Mouse (Mus musculus) gastrocnemius, adult 2 months (tissue): ENCODE results near the gene Gm14403. TPM values are rescaled to one million over a fixed set of nuclear protein-coding genes. Genes with fewer than 3 reads are reported as not detected.
"Not testable (repeated sequence)": the region's sequence is repeated elsewhere in the genome, so short reads cannot be mapped to it uniquely, and the experiment has no call there.

Experiments
- DNase-seq: peaks from one replicate; pipeline ENCODE4 v3.0.0; 2022
- H3K27ac ChIP-seq: fragments of 200-600 bp; 2 replicates; pipeline ENCODE4 v1.8.1; 2022; ENCODE audit warnings: mild to moderate bottlenecking
- H3K4me3 ChIP-seq: fragments of 200-600 bp; 2 replicates; pipeline ENCODE4 v1.8.1; 2022; ENCODE audit warnings: mild to moderate bottlenecking, moderate library complexity
- CTCF ChIP-seq: fragments of 200-600 bp; IDR thresholded peaks from 2 replicates; pipeline ENCODE4 v1.8.1; 2022; ENCODE audit warnings: antibody characterized with exemption, mild to moderate bottlenecking, moderate library complexity
- intact Hi-C: fragments of 180-260 bp; cut with DNase I; formaldehyde crosslinking; loops from one replicate; pipeline ENCODE4 v1.15.1; 2025
- total RNA-seq, 2 experiments: library from RNA; stranded (reverse); gene quantifications; 2 replicates each; pipeline ENCODE4 v1.2.3; 2021

Gene Gm14403
- total RNA-seq, 2 experiments from 2014 or later: 27.6 to 42.9 TPM

DNA sequence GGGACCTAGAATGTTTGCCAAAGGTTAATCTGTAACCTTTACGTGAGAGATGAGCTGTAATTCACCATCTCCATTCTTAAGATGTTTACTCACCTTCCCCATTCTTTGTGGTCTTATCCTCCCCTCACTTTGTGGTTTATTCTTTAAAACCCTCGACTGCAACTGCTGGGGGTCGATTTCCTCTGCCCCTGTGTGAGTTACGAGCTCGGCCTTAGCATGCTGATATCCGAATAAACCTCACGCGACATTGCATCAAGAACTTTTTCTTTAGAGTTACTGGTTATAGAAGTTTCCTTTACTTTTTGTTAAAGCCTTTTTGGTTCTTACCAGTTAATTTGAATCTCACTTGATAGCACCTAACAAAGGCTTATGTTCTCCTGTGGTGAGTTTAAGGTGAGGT is 22.0 kb downstream of the Gm14403 start:
- Histone ChIP-seq H3K27ac (no peak overlapping the region), H3K4me3 (no peak overlapping the region)
- TF ChIP-seq CTCF: no peak
- intact Hi-C loops: no loop called here
- DNase-seq: no peak

DNA sequence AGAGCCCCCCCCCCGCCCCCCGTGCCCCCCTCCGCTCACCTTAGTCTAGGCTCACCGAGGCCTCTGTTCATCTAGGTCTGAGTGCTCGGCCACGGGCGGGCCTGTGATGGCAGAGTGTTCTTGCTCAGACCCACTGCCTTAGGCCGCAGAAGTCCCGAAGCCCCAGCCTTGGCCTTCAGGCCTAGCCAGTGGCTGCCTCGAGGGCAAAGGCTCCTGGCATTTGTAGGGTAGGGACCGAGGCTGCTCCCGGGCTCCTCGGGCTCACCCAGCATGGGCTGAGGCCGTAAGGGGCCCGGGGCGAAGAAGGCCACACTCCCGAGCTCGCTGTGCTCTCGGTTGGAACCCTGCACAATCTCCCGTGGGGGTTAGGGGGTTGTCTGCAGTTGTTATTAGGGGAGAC is 25.0 kb downstream of the Gm14403 start:
- TF ChIP-seq CTCF: no peak
- Histone ChIP-seq H3K4me3 (no peak overlapping the region), H3K27ac (no peak overlapping the region)
- DNase-seq: peak; percentile 29
- intact Hi-C loops: no loop called here

DNA sequence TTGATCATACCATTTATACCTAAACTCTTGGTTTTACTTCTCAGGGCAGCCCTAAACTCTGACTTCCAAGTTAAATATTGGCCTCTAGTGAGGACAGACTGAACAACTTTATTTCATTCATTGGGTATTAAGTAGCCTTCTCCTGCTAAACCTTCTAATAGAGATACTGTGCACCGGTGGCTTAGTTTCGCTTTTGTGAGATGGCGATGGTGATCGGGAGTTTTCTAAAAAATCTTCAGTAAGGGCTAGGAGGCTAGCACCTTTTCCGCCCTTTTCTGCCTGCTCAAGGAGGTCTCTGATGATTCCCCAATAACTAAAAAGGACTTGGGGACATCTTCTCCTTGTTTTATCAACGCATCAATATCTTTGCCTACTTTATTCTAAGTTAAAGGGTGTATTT is 25.7 kb downstream of the Gm14403 start:
- intact Hi-C loops, DNase-seq, H3K4me3 ChIP-seq, H3K27ac ChIP-seq: not testable (repeated sequence)

DNA sequence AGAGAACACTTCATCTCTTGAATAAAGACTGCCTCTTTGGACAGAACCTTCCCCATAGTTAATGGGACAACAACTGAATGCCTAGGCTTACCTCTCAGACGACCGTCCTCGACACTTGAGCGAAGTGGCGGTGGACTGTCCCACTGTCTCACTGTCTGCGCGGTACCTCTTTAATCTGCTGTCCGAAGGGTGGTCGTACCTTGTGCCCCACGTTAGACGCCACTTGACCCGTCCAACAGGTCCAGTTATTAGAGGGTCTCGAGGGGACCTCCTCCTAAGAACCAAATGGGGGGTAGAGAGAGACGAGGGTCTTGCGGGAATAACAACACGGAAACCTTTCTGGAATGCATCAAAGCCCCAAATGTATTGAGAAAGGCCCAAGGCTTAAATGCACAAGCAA is 26.2 kb downstream of the Gm14403 start:
- H3K4me3 ChIP-seq, intact Hi-C loops, DNase-seq, H3K27ac ChIP-seq: not testable (repeated sequence)

DNA sequence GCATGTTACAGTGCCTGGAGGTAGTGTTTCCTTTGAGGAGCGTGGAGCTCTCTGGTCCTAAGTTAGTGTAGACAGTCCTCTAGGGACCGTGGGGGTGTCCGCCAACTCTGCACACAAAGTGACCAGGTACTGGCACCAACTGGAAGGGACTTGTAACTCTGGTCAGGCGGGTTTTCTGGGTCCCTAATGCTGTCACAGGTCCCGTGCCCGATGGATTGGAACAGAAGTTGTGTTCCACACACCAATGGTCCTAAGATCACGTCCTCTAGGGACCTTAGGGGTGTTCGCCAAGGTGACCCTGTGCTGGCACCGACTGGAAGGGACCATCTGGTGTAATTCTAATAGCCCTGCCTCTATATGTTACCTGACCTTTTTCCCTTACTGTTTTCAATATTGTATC is 37.9 kb downstream of the Gm14403 start:
- intact Hi-C loops: loop anchor here (5.0 kb wide), 1 partner anchor 309 kb away; no protein-coding TSS in a partner anchor
- Histone ChIP-seq H3K27ac (no peak overlapping the region), H3K4me3 (no peak overlapping the region)
- TF ChIP-seq CTCF: no peak
- peak; percentile 16 for DNase-seq

DNA sequence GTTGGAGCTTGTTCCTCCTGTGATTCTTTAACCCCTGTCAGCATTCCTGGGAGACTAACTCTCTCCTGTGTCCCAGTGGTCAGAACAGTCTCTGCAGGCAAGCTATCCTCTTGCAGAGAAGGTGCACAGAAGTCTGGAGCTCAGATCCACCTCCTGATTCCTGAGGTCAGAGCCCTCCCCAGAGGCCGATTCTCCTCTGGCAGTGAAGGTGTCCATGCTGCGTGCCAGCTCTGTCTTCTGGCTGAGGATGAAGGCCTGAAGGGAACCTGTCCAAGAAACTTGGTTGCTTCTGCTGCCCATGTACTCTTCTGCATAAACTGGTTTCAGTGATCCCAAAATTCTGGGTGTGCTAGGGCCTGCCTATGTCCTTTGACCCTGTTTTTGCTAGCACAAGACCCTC is 39.1 kb downstream of the Gm14403 start:
- peak; percentile 15 for DNase-seq
- H3K4me3 ChIP-seq, H3K27ac ChIP-seq: not testable (repeated sequence)
- intact Hi-C loops: loop anchor here (5.0 kb wide), 1 partner anchor 310 kb away; no protein-coding TSS in a partner anchor

DNA sequence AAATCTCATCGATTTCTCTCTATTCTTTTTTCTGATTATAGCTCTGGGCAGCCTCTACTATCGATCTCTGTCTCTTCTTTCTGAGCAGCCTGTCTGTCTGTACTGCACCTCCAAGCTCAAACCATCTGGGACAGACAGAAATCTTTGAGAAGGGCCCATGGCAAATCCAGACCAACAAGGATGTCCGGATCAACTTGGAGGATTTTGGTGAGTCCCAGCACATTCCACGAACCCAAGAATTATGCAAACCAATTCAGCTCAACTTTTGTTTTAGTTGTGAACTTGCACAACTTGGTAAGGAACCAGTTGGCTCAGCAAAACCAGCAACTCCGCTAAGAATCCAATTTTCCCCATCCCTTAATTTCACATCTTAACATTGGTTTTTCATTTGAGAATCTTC is 39.7 kb downstream of the Gm14403 start:
- intact Hi-C loops: loop anchor here (5.0 kb wide), 1 partner anchor 310 kb away; no protein-coding TSS in a partner anchor
- not testable (repeated sequence) for H3K4me3 ChIP-seq, DNase-seq, H3K27ac ChIP-seq

DNA sequence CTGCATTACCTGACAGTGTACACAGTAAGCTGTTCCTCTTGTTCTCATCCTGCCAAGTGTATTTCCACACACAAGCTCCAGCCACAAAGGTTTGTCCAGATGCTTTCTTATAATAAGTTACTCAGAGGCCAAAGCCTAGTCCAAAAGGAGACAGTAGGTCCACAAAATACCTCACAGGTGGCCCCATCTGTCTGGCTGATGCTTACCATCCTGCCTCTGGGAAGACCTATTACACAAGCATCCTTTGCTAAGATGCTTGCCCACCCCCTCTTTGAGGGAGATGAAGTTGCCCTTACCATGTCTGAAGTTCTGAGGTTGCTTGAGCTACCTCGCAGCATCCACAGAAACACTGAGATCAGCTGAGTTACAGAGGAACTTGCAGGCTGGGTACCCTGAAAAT is 57.2 kb downstream of the Gm14403 start:
- intact Hi-C loops, H3K27ac ChIP-seq, H3K4me3 ChIP-seq, DNase-seq: not testable (repeated sequence)

Other genes with a start within 250 kb of the Gm14403 start
- 1 to 10 TPM in 1 of 2 experiments, under 1 TPM in 1; 0.67 to 1.2 TPM for gene Gm14409, start 231.2 kb upstream of the Gm14403 start, total RNA-seq
- 1 to 10 TPM; 1.3 to 1.6 TPM for gene Gm14412, start 173.9 kb upstream of the Gm14403 start, total RNA-seq
- 10 to 100 TPM; 12.6 TPM for gene Gm14418, start 99.9 kb upstream of the Gm14403 start, total RNA-seq
- gene Zfp970, start 33.5 kb upstream of the Gm14403 start, total RNA-seq: 10 to 100 TPM; 44.8 to 49.3 TPM
- under 1 TPM in 1 of 2 experiments, not detected in 1; 0.20 TPM for gene Gm14406, start 80.0 kb downstream of the Gm14403 start, total RNA-seq